Mouse (Mus musculus): Measurements from ENCODE around the gene Rgma.

Gene Rgma

GRCm38 (mm10) chr7:73375257-73376100, at the start of gene Rgma:
Gene Rgma (plus strand): TSS chr7:73375509.
- peak; percentile 43 to 58 for DNase-seq

DNA sequence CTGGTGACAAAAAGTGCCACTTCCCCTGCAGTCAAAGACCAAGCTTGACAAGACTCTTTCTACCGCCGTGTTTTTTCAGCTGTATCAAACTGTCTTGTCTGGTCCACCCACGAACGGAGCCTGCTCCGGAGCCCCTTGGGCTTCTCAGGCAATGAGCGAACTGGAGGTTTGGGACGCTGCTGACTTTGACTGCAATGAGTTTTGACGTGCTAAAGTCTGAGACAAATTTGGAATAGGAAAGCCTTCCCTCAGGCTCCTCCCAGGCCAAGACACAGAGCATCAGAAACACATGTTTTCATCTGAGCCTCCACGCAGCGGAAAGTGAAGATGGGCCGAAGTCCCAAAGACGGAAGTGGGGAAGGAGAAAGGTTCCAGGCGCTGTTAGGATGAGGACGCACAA, 49.1 kb upstream of the Rgma start:
- DNase-seq = no peak

GRCm38 (mm10) chr7:73326680-73327079, 48.6 kb upstream of the Rgma start:
- no peak for DNase-seq

DNA sequence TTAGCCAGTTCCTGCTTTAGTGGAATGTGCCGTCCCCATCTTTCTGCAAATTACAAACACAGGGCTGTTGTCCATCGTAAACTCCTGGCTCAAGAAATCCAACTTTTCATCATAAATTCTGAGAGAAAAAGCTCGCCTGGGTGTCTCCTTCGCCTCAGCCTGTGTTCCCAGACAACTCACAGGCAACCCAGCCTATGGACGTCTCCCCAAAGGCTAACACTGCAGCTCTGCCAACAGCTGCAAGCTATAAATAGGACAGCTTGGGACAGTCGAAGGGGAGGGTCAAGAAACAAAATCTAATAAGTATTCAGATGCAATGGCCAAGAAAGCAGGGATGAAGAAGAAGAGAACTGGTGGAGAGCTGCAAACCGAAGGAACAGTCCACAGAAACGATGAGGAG, 48.1 kb upstream of the Rgma start:
- no peak for DNase-seq

GRCm38 (mm10) chr7:73327652-73328051, 47.7 kb upstream of the Rgma start:
- DNase-seq = no peak

DNA sequence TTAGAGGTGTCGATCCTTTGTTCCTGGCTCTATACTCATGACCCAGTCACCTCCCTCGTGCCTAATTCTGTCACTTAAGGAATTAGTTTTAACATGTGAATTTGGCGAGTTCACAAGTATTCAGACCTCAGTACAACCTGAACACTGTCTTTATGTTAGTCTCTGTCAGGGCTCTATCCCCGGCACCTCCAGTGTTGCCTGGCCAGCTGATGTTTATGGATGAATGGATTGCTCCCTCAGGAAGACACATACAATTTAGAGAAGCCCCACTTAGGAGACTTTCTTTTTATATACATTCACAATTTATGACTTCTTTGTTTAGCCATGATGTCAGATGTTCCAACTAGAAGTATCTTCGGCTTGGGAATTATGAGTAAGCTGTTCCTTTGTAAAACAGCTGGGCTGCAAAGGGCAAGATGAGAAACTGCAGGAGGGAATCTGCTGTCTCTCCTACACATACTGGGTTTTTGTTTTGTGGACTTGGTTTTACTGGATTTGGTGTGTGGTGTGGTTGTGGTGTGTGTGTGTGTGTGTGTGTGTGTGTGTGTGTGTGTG, 46.6 kb upstream of the Rgma start:
- DNase-seq = no peak

DNA sequence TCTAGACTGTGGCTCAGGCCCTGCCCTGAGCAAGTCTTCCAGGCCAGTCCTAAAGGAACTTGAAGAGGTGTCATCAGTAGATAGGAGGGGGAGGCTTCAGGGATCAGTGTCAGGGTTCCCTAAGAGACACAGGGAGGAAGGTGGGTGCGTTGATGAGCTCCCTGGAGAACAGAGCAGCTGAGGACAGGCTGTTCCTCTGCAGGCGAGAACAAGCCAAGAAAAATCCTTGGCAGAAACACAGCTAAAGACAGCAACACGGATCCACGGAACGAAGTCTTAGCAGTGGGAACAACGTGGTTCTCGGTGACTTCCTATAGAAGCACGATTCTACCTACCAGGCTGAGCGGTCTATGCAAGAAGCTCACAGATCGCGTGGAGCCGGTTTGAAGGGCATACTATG, 44.6 kb upstream of the Rgma start:
- DNase-seq = no peak

DNA sequence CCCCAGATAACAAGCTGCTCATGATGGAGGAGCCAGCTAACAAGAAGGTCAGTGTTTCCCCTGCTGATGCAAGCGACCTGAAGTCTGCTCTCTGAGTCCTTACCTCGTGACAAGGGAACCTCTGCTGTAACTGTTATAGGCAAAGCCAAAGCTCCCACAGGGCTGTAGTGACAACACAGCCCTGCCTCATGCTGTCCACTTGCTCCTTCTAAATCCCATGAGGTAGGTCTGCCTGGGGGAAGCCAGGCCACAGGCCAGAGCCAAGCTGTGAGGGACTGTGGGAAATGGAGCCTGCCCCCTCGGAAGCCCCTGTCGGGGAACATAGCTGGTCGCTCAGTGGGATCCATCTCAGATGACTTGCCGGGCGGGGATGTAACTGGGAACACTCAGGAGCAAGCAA, 43.7 kb upstream of the Rgma start:
- DNase-seq = no peak

- DNase-seq = peak; percentile 63 to 78
These were observed 41.8 kb upstream of the Rgma start for GRCm38 (mm10) chr7:73333398-73333988.

DNA sequence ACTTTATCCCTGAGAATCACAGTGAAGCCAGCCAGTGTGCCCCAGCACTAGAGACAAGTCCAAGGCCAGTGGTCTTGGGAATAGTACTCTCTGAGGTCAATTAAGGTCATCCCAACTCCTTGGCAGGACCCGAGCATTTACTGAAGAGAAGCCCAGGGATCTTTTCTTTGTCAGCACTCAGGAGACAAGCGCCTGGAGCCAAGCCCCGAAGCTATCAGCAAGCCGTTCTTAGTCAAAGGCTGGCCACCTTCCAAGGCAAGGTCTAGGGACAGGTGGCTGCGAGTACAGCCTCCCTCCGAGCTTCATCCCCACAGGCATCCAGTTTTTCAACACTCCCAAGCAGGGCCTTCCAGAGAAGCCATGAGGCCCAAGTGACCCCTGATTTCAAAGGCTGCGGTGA, 40.4 kb upstream of the Rgma start:
- no peak for DNase-seq

GRCm38 (mm10) chr7:73336380-73336779, 38.9 kb upstream of the Rgma start:
- no peak for DNase-seq

GRCm38 (mm10) chr7:73338353-73338752, 37.0 kb upstream of the Rgma start:
- peak; percentile 83 to 87 for DNase-seq

GRCm38 (mm10) chr7:73343852-73344251, 31.5 kb upstream of the Rgma start:
- no peak for DNase-seq

DNA sequence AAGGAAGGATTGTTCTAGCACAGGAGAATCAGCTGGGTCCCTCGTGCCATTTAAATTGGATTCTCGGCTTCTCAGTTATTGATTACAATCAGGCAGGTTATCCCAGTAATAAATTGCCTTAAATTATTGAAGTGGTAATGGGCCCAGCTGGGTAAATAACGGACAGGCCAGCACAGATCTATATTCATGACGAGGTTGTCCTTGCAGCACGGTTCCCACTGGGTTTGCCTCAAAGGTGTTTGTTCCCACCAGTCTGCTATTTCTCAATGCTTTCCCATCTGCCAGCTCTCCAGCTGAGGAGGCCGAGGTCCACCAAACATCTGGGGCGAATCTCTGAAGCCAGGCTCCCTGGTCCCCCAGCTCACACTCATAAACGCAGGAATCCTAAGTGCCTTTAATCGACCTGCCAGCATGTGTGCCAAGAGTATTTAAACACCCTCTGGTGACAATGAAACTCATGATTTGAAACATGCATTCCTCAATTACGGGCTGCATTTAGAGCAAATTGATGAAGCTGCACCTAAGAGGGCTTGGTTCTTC, 26.7 kb upstream of the Rgma start:
- no peak for DNase-seq

DNA sequence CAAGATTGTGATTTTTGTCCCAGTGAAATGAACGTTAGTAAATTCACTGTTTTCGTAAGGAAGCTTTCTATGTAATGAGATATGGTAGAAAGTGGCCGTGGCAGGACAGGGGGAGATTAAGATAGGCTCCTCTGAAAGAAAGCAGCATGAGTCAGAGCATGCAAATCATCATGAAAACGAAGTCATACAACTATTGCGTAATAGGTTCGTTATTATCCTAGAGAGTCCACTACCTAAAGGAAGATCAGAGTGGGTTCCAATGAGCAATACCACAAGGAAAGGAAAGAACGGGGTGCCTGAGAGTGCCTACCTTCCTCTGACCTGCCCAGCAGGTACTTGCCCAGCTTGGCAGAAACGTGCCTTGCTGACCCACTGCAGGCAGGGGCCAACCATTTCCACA, 26.2 kb upstream of the Rgma start:
- DNase-seq = no peak

DNA sequence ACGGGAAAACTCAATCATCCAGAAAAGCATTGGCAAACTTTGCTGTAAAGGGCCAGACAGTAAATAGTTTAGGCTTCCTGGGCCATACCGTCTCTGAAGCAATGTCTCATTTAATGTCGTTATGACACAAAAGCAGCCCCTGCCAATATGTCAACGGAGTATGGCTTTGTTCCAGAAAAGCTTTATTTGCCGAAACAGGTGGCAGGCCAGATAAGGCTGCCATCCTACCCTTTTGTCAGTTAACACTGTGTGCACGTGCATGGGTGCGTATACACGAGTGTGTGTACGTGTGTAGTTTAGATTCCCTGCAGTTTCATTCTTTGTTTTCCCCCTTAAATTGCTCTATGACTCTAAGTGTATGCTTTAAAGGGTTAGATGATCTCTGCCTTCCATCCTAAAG, 20.1 kb upstream of the Rgma start:
- DNase-seq = no peak

DNA sequence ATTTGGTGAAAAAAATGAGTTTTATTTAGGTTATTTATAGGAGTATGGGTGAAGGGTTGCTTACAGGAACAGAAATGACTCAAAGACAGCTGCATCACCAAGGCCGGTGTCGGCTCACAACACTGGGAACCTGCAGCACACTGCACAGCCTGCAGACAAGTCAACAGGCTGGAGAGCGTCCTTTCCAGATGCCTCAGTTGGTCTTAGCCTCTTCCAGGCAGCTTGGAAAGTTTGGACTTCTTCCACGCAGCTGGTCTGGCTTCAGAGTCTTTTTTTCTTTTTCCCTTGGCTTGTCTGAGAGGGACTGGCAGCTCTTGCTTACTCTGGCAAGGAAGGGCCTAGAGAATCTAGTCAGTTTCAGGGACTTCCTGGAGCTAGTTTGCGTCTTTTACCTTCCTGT, 18.4 kb upstream of the Rgma start:
- DNase-seq = no peak

DNA sequence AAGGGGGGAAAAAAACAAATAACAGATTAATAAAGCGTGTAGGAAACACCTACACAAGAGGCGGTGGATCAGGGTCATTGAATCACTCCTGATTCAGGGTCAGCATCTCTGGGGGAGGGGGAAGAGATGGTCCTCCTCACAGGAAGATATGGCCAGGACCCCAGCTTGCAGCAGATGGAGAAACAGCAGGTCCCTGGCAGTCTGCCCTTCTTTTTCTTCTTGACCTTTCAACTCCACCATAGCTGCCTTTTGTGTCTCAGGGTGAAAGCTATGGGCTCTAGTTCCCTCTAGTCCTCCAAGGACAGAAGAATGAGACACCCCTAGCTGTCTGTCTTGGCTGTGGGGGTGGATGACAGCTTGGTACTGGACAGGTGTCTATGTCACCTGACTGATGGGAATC, 17.7 kb upstream of the Rgma start:
- no peak for DNase-seq

- DNase-seq = no peak
These were observed 9.8 kb upstream of the Rgma start for GRCm38 (mm10) chr7:73365511-73365910.

DNA sequence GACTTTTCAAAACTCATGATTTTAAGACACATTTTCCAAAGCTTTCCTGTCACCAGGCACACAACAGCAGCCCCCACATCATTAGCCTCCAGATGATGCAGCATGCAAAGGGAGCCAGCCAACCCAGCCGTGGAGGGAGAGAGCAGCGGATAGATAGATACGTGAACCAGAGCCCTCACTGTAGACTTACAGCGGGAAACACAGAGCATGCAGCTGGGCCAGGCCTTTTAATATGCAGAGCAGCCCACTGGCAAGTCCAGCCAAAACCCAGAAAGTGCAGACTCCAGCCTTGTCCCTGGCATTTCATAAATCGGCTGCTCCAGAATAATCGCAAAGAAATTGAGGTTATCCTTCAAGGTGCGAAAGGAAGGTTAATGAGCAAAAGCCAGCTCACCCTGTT, 9.3 kb upstream of the Rgma start:
- no peak for DNase-seq

DNA sequence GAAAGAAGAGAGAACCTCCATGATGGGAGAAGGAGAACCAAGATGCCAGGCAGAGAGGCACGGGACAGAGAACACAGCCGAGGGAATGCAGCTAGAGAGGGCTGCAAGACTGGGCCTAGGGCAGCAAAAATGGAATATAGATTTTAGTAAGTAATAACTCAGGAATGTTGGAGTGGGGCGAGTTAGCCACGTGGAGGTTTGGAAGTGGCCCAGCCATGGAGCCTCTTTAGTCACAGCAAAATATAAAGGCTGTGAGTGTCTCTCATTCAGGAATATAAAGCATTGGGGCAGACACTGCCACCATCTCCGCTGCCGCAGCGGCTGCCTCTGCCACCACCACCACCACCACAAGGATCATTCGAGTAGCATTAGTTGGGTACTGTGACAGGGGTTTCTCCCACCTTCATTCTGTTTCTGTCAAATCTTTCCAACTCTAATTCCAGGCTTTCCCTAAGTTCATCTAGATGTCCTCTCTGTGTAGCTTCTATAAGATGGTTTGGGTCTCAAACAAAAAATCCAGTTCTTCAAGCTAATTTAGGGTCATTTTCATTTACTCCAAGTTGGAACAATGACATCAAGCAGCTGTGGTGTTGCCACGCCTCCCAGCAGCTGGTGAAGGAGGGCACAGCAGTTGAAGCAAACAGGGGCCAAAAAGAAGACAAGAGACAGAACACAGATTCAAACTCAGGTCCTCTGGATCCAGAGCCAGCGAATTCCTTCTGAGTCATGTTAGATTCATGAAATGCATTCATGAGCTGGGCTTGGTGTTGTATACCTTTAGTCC, 7.4 kb upstream of the Rgma start:
- no peak for DNase-seq

GRCm38 (mm10) chr7:73369992-73370391, 5.3 kb upstream of the Rgma start:
- no peak for DNase-seq
